Mouse (Mus musculus): ENCODE data around the gene Plac8.

Plac8 gene

DNA sequence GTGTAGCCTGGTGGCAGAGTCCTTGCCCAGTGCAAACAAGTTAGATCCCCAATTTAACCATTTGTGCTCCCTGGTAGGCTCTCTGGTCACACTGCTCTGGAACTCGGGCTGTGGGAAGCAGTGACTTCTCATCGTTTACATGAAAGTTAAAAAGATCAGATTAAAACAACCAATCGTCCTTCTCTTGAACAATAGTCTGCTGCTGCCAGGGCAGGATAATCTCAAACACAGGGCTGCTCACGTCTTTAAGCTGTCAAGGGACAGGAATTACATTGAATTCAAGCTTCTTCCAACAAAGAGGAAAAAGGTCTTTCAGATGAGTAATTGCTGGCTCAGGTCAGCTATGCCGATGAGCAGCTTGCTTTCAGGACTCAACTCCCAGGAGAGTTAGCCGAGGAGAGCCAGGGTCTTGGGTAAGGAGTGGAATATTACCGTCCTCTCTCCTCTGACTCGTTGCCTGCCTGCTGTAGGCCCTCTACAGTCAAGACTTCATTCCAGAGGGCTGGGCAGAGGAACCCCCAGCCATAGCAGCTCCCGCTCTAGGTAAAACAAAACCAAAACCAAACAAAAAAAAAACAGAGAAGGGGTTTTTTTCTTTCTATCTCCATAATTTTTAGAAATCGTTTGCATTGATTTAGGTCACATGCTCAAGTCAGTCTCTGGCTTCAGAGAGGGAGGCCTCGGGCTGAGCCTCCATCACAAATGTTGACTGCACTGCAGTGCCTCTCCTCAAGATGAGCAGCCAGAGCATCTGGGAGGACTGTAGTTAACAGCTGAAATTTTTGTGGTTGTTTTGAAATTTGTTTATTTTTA, 9.8 kb upstream of the Plac8 start:
- DNase-seq (ENCODE audit: low spot score in 2 of 2) = no peak

- no peak for DNase-seq (ENCODE audit: low spot score in 2 of 2)
These were observed 6.9 kb upstream of the Plac8 start for GRCm38 (mm10) chr5:100578863-100579411.

GRCm38 (mm10) chr5:100574771-100575170, 2.7 kb upstream of the Plac8 start:
- DNase-seq (ENCODE audit: low spot score in 2 of 2) = no peak

- DNase-seq (ENCODE audit: low spot score in 2 of 2) = no peak
These were observed 1.2 kb upstream of the Plac8 start for GRCm38 (mm10) chr5:100573256-100573655.

DNA sequence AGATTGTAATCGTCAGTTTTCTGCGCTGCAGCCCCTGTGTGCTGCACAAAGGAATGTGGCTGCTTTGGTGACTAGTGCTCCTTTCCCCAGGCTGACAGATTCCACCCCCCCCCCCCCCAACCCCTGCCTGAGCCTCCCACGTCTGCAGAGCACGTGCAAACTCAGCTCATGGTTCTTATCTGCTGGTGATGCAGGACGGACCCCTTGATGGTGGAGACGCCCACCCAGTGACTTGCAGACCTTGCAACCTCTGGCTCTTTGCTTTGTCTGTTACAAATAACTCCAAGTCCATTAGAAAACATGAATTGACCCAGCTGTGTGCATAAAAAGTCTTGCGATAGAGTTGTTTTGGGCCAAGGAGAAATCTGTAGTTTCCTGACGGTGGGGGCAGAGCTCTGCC, 1.3 kb downstream of the Plac8 start:
- no peak for DNase-seq (ENCODE audit: low spot score in 2 of 2)

- DNase-seq (ENCODE audit: low spot score in 2 of 2) = no peak
These were observed 1.9 kb downstream of the Plac8 start for GRCm38 (mm10) chr5:100569997-100570595.

DNA sequence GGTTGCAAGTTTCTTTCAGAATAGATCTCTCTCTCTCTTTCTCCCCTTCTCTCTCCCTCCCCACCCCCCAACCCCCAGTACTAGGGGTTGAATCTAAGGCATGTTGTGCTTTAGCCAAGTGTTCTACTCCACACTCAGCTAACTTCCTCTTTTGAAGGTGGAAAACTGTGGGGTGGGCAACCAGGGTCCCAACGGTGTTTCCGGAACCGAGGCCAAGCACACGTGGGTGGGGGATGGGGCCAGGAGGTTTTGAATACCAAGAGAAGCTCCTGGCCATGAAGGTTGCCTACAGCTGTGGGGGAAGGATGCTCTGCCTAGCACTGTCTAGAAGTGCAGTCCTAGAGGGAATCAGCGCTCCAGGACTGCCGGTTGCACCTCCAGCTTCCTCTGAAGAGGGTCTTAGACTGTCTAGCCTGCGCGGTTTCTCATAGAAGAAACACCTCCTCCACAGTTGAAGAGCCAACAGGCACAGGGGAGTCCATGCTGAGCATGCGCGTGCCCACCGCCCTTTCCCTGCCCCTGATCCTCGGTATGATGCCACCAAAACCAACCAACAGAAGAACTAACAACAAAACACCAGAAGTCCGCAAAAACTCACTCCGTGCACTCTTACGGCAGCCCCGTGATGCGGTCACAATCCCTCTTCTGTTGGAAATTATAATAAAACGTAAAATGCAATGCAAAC, 2.7 kb downstream of the Plac8 start:
- DNase-seq (ENCODE audit: low spot score in 2 of 2) = no peak

DNA sequence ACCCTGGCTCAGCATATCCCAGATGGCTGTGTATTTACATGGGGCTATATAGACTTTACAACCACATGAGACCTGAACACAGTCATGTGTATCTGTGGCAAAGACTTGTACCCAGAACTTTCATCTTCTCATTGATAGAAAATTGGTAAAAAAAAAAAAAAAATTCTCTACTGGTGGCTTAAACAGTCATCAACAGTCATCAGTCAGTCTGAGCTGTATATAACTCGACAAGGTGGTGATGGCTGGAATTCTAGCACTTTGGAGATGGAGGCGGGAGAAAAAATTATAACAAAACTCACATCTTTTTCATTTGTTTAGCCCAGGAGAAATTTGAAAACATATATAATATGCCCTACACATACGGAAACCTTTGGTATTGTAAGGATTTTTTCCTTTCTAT, 3.2 kb downstream of the Plac8 start:
- no peak for DNase-seq (ENCODE audit: low spot score in 2 of 2)

DNA sequence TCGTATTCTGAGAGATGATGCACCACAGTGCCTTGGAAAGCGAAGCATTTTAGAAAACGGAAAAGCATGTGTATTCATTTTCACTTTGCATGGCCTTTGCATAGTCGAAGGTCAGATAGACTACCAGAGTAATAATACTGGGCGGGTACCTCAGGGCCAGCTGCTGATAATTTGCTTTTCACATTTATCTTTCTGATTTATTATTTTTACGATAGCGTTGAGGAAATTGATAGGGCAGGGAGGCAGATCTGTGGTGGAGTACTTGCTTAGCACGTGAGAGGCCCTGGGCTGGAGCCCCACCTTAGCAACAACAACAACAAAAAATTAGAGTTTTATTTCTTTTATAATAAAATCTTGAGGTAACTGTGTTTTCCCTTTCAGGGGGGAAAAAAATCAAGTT, 3.9 kb downstream of the Plac8 start:
- no peak for DNase-seq (ENCODE audit: low spot score in 2 of 2)

- DNase-seq (ENCODE audit: low spot score in 2 of 2) = no peak
These were observed 4.6 kb downstream of the Plac8 start for GRCm38 (mm10) chr5:100567258-100568032.

- no peak for DNase-seq (ENCODE audit: low spot score in 2 of 2)
These were observed 5.2 kb downstream of the Plac8 start for GRCm38 (mm10) chr5:100566798-100567197.

- DNase-seq (ENCODE audit: low spot score in 2 of 2) = no peak
These were observed 9.3 kb downstream of the Plac8 start for GRCm38 (mm10) chr5:100562702-100563101.

GRCm38 (mm10) chr5:100559357-100559756, 12.7 kb downstream of the Plac8 start:
- DNase-seq (ENCODE audit: low spot score in 2 of 2) = no peak

DNA sequence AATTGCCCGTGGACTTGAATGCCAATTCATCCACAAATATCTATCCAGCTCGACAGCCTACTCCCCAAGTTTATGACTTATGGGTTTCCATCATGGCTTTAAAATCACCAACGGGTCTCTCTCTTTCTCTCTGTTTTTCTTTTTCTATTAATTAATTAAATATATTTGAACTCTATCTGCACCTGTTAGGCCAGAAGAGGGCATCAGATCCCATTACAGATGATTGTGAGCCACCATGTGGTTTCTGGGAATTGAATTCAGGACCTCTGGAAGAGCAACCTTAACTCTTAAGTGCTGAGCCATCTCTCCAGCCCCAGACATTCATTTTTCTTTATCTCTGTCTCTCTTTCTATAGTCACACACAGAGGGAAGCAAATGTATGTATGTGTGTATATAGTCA, 13.3 kb downstream of the Plac8 start:
- DNase-seq (ENCODE audit: low spot score in 2 of 2) = no peak

DNA sequence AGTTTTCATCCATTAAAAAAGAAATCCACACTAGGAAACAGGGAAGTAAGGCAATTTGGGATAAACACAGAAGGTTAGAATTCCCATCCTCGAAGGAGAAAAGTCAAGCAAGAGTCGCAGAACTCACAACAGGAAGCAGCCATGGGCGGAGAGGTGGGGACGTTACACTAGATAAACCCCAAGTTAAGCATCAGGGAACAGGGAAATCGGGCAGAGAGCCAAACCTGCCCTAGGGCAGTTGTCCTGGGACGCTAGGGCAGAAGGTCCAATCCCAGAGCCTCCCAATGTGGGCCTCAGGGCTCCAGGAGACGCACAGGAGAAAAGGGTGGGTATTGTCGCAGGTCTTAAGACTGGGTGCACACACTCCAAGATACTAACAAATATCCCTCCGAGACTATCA, 14.5 kb downstream of the Plac8 start:
- no peak for DNase-seq (ENCODE audit: low spot score in 2 of 2)

DNA sequence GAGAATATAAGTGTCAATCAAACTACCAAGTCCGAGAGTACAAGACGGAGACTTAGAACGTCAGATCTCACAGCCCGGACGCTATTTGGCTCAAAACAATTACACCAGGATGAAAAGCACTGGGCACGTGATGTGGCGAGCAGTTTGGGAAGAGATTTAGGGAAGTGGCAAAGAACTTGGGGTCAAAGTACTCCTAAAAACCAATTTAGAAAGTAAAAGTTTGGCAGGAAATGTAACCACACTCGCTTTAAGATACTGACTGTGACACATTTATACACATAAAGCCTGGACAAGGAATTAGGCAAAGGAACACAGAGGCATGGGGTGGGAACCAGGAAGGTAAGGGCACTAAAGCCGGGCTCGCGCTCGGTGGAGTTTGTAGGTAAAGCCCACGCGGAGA, 15.0 kb downstream of the Plac8 start:
- DNase-seq (ENCODE audit: low spot score in 2 of 2) = no peak

DNA sequence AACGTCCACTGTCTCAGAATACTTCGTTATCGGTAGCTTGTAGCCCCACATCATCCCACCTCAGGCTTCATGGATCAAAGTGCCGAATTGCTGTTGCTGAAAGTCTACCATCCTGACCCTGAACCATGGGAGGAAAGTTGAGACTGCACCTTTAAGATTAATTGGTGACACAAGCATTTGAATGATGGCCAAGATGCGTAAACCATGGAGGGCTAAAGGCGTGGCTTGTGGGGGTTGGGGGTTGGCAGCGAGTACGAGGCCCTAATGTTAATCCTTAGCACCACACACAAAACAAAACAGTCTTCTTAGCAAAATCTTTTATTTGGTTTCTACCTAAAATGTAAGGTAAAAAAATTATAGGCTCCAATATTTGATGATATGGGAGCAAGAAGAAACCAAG, 18.6 kb downstream of the Plac8 start:
- no peak for DNase-seq (ENCODE audit: low spot score in 2 of 2)

GRCm38 (mm10) chr5:100551952-100552351, 20.1 kb downstream of the Plac8 start:
- no peak for DNase-seq (ENCODE audit: low spot score in 2 of 2)

DNA sequence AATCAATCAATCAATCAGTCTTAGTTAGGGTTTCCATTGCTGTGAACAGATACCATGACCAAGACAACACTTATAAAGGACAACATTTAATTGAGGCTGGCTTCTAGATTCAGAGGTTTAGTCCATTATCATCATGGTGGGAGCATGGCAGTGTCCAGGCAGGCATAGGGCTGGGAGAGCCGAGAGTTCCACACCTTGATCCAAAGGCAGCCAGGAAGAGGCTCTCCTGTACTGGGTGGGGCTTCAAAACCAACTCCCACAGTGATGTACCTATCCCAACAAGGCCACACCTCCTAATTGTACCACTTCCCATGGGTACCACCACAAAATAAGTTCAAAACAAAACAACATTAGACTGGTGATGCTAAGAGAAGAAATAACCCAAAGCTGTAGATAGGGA, 21.9 kb downstream of the Plac8 start:
- no peak for DNase-seq (ENCODE audit: low spot score in 2 of 2)

DNA sequence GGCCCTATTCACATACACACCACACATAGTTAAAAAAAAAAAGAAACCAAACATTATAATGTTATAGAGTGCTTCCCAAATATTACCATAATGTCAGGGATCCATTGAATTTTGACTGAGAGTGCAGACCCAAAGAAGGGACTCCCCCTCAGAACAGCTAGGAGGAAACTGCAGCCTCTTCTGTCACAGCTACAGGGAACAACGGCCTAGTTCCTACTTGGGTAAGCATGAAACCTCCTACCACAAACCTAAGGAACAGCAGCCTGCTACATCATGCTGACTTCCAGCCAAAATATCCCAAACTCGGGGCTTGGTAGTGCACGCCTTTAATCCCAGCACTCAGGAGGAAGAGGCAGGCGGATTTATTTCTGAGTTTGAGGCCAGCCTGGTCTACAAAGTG, 22.7 kb downstream of the Plac8 start:
- no peak for DNase-seq (ENCODE audit: low spot score in 2 of 2)

DNA sequence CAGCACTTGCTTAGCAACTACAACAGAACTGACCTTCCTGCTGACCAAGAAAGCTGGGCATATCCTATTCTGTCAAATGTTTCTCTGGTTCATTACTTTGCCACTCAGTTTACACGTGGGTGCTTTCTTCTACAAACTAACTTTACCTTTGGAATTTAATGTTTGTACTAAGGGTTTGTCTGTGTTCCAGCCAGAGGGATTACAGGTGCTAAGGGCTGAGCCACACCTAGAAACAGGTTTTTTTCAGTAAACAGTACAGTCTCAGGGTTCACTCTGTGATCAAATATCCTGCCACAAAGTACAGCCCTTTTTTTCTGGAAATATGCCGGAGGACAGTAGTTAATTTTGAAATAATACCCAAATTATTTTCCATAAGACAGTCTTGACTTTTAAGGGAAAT, 23.8 kb downstream of the Plac8 start:
- no peak for DNase-seq (ENCODE audit: low spot score in 2 of 2)

Measured in cerebellum, postnatal 4 days (tissue).